Mouse (Mus musculus) right cerebral cortex, adult 2 months (tissue): ENCODE data around the gene Atp6v0e2.

ENCODE experiments used
- DNase-seq, 2 experiments: peaks; one replicate each; pipeline ENCODE4 v3.0.0; 2021 to 2022; ENCODE audit warnings: low spot score in 2 of 2

Gene Atp6v0e2

DNA sequence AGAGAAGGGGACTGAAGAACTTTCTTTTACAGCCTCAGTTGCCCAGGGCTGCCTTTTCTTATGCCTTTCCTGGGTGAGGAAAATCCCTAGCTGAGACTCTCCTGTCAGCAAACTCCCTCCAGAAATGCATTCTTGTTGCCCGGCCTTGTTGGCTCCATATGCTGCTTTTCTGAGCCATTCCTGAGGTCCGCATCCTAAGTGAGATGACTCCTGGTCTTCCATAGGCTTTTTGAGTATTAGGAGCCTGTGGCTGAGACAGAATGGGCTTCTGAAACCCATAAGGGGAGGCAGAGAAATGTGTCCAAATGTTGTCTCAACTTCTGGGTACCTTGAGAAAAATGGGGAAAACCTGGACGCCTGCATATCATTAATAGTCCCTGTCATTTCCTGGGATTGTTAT lies 36.6 kb downstream of the Atp6v0e2 start:
- DNase-seq = no peak

DNA sequence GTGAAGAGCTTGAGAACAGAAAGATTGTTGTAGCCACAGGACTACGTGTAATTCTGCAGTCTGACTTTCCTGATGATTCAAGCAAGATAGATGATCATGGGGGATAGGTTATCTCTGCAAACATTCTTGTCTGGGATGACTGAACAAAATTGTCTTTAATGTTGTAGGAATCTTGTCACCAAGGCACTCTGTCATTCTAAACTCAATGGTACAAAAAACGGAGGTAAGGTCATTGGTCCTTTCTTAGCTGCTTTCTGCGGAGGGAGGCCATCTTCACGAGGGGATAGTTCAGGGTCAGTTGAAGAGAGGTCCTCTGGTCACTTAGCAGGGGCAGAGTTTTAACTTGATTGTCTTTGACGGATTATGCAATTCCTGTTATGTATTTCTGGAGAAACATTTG lies 41.3 kb downstream of the Atp6v0e2 start:
- DNase-seq = no peak

GRCm38 (mm10) chr6:48579215-48579648 lies 41.8 kb downstream of the Atp6v0e2 start:
- no peak for DNase-seq

DNA sequence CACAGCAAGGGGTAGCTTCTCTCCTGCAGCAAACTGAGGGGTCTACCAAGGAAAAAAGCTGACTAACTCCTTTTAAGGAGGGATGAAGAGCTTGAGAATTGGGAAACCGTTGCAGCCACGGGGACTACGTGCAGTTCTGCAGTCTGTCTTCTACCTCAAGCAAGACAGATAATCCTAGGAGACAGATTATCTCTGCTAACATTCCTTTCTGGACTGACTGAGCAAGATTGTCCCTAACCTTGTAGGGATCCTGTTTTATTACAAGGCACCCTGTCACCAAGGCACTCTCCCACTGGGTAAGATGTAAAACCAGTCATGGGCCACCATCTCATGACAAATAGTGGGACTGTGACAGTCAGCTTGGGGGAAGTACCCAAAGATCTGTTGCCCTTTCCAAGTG lies 43.8 kb downstream of the Atp6v0e2 start:
- DNase-seq = no peak

DNA sequence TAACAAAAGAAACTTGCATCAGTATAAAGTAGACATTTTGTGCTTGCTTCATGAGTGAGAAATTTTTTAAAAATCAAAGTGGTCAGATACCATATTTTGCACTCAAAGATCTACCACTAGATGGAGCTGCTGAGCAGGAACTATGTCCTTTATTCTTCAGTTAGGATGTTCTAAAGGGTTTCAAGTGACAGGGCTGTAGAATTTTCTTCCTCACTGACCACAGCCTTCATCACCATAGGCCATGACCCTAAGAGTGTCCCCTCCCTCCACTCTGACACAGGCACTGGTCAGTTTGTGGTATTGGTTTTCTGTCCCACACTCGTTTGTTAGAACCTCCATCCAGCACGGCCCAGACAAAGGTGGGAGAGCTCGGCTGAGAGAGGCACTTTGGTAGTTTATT lies 44.6 kb downstream of the Atp6v0e2 start:
- peak in 1 of 2 experiments; percentile 56 for DNase-seq

- DNase-seq = no peak
Measured at GRCm38 (mm10) chr6:48589194-48589750, 51.9 kb downstream of the Atp6v0e2 start, which contains the start of gene Gm45021. Gm45021 (plus strand) TSS chr6:48589610.
